Mouse (Mus musculus) limb, embryonic 15.5 days (tissue): ENCODE measurements around the gene Tomm20. TPM values are rescaled to one million over a fixed set of nuclear protein-coding genes. Genes with fewer than 3 reads are reported as not detected.
"Not testable (repeated sequence)": the region's sequence is repeated elsewhere in the genome, so short reads cannot be mapped to it uniquely, and the experiment has no call there.

Experiments used
- ATAC-seq: fragments of 200-750 bp; cut with Nextera tagmentation; 2 replicates; pipeline ENCODE4 v1.8.0; 2017; ENCODE audit warnings: low read depth, moderate TSS enrichment; ENCODE audit not compliant: insufficient number of reproducible peaks, low FRiP score, low TSS enrichment
- H3K27ac ChIP-seq: fragments of 300-500 bp; sonication (generic); 2 replicates; pipeline ENCODE4 v1.5.1; 2015; ENCODE audit warnings: moderate library complexity, mild to moderate bottlenecking, inconsistent platforms
- H3K27me3 ChIP-seq: fragments of 300-500 bp; sonication (generic); 2 replicates; pipeline ENCODE4 v1.6.1; 2015; ENCODE audit warnings: inconsistent platforms
- H3K36me3 ChIP-seq: fragments of 300-500 bp; sonication (generic); 2 replicates; pipeline ENCODE4 v1.6.1; 2015; ENCODE audit warnings: inconsistent platforms
- H3K4me1 ChIP-seq: fragments of 300-500 bp; sonication (generic); 2 replicates; pipeline ENCODE4 v1.6.1; 2015; ENCODE audit warnings: inconsistent platforms
- H3K4me2 ChIP-seq: fragments of 300-500 bp; sonication (generic); 2 replicates; pipeline ENCODE4 v1.6.1; 2015; ENCODE audit warnings: mild to moderate bottlenecking, inconsistent platforms
- H3K4me3 ChIP-seq: fragments of 300-500 bp; sonication (generic); 2 replicates; pipeline ENCODE4 v1.5.1; 2015; ENCODE audit warnings: mild to moderate bottlenecking, inconsistent platforms
- H3K9ac ChIP-seq: fragments of 300-500 bp; sonication (generic); 2 replicates; pipeline ENCODE4 v1.6.1; 2015; ENCODE audit warnings: inconsistent platforms
- H3K9me3 ChIP-seq: fragments of 300-500 bp; sonication (generic); 2 replicates; pipeline ENCODE4 v1.6.1; 2016; ENCODE audit warnings: inconsistent platforms
- WGBS: fragments of 180-500 bp; shearing (Covaris S2); methylation state at CpG from one replicate; pipeline ENCODE4 v1.1.7; 2015; 5-methylcytosine and 5-hydroxymethylcytosine counted together
- polyA plus RNA-seq: library from polyadenylated mRNA; unstranded; fragments of >200 nt; fragmentation: Nextera tagmentation; extraction: Ambion mirVana; gene quantifications from 2 replicates; pipeline ENCODE4 v1.2.1, GENCODE M21; 2015

Gene Tomm20
- polyA plus RNA-seq, 1 experiment from 2014 or later: 185 TPM

GRCm38 (mm10) chr8:126887639-126888006 lies 58.0 kb downstream of the Tomm20 start:
- peaks cover 41% of the 10 kb centered on the region for H3K4me1 ChIP-seq
- no peak overlapping the region for H3K9ac ChIP-seq
- ATAC-seq: no peak
- H3K27ac ChIP-seq: peak overlapping the region; percentile 95
- H3K4me2 ChIP-seq: no peak overlapping the region
- 61% methylated on average over 3 of the region's 3 CpGs for WGBS
- H3K9me3 ChIP-seq: no peaks in the 10 kb centered on the region
- H3K27me3 ChIP-seq: no peaks in the 10 kb centered on the region
- H3K4me3 ChIP-seq: no peak overlapping the region
- H3K36me3 ChIP-seq: no peaks in the 10 kb centered on the region

GRCm38 (mm10) chr8:126886741-126887638 lies 58.7 kb downstream of the Tomm20 start:
- WGBS: 32% methylated on average over 8 of the region's 8 CpGs
- H3K4me1 ChIP-seq: peaks cover 41% of the 10 kb centered on the region
- H3K9me3 ChIP-seq: no peaks in the 10 kb centered on the region
- H3K27me3 ChIP-seq: no peaks in the 10 kb centered on the region
- H3K36me3 ChIP-seq: no peaks in the 10 kb centered on the region
- H3K4me3 ChIP-seq: no peak overlapping the region
- peak; percentile 79 for ATAC-seq
- peak overlapping the region; percentile 95 for H3K27ac ChIP-seq
- no peak overlapping the region for H3K4me2 ChIP-seq
- no peak overlapping the region for H3K9ac ChIP-seq

GRCm38 (mm10) chr8:126885554-126886485 lies 59.8 kb downstream of the Tomm20 start:
- ATAC-seq: peak; percentile 1; the same call in 1 of the 2 replicates
- H3K27ac ChIP-seq: peak overlapping the region; percentile 95
- no peak overlapping the region for H3K4me2 ChIP-seq
- no peaks in the 10 kb centered on the region for H3K36me3 ChIP-seq
- peaks cover 41% of the 10 kb centered on the region for H3K4me1 ChIP-seq
- no peak overlapping the region for H3K4me3 ChIP-seq
- H3K9me3 ChIP-seq: no peaks in the 10 kb centered on the region
- no peaks in the 10 kb centered on the region for H3K27me3 ChIP-seq
- H3K9ac ChIP-seq: no peak overlapping the region
- WGBS: 59% methylated on average over 13 of the region's 13 CpGs

GRCm38 (mm10) chr8:126884202-126884926 lies 61.3 kb downstream of the Tomm20 start:
- WGBS: 49% methylated on average over 6 of the region's 6 CpGs
- H3K9ac ChIP-seq: no peak overlapping the region
- H3K4me3 ChIP-seq: no peak overlapping the region
- H3K27ac ChIP-seq: peak overlapping the region; percentile 27; the same call in 1 of the 2 replicates
- peaks cover 41% of the 10 kb centered on the region for H3K4me1 ChIP-seq
- no peaks in the 10 kb centered on the region for H3K9me3 ChIP-seq
- H3K4me2 ChIP-seq: no peak overlapping the region
- no peak for ATAC-seq
- H3K36me3 ChIP-seq: no peaks in the 10 kb centered on the region
- no peaks in the 10 kb centered on the region for H3K27me3 ChIP-seq

- Histone ChIP-seq H3K9ac (no peak overlapping the region), H3K27me3 (no peaks in the 10 kb centered on the region), H3K4me2 (no peak overlapping the region), H3K4me3 (no peak overlapping the region), H3K27ac (0 out of 2 replicates have a peak overlapping the region, but pooled peaks have one; percentile 27), H3K36me3 (no peaks in the 10 kb centered on the region), H3K9me3 (no peaks in the 10 kb centered on the region), H3K4me1 (peaks cover 41% of the 10 kb centered on the region)
- WGBS: 77% methylated on average over 5 of the region's 5 CpGs
- no peak for ATAC-seq
Measured at GRCm38 (mm10) chr8:126883752-126884151, 61.9 kb downstream of the Tomm20 start.

GRCm38 (mm10) chr8:126882586-126882985 lies 63.1 kb downstream of the Tomm20 start:
- H3K9ac ChIP-seq, H3K36me3 ChIP-seq, H3K4me3 ChIP-seq, ATAC-seq, H3K27ac ChIP-seq, H3K27me3 ChIP-seq, H3K9me3 ChIP-seq, H3K4me2 ChIP-seq: not testable (repeated sequence)
- peaks cover 36% of the 10 kb centered on the region for H3K4me1 ChIP-seq
- 86% methylated on average over 1 of the region's 1 CpGs for WGBS

GRCm38 (mm10) chr8:126881641-126882140 lies 64.0 kb downstream of the Tomm20 start:
- WGBS: 78% methylated on average over 4 of the region's 4 CpGs
- H3K4me2 ChIP-seq: no peak overlapping the region
- no peak overlapping the region for H3K9ac ChIP-seq
- no peaks in the 10 kb centered on the region for H3K36me3 ChIP-seq
- H3K9me3 ChIP-seq: no peaks in the 10 kb centered on the region
- no peak overlapping the region for H3K27ac ChIP-seq
- no peak overlapping the region for H3K4me3 ChIP-seq
- H3K27me3 ChIP-seq: no peaks in the 10 kb centered on the region
- H3K4me1 ChIP-seq: peaks cover 31% of the 10 kb centered on the region
- ATAC-seq: no peak

Other genes with a start within 250 kb of the Tomm20 start
- gene Rbm34, start 25.2 kb upstream of the Tomm20 start, polyA plus RNA-seq: 22.2 and 22.3 TPM in 2 replicates
- 31.4 and 37.8 TPM in 2 replicates for gene Pard3, start 118.0 kb upstream of the Tomm20 start, polyA plus RNA-seq